ENCODE assay signal across 22 mouse cellular contexts in the genomic region with DNA sequence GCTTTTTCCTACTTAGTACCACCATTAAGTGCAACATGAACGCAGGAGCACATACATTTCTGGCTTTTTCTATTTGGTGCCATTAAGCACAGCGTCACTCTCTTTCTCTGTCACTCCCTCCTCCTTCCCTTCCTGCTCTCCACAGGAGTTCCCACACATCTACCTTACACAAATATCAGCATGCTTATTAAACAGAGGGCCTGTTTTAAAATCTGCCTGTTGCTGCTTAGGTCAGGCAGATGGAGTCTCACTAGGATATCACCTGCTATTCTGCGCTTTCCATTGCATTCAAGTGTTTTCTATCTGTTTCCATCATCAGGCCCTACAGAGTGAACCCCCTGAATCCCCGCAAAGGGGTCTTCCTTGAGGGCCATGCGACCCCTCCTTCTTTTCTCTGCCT. TPM values are rescaled to one million over a fixed set of nuclear protein-coding genes. Genes with fewer than 3 reads are reported as not detected.
DNase-seq lines count a peak whose midpoint lies in the region; ATAC-seq and TF ChIP-seq lines count a peak whose summit lies in the region.
"Had no signal": no experiment of that assay in that cellular context is flagged by ENCODE, and none has a peak within 500 bp of the region (broad histone marks: within the 10 kb centered on the region; RNA-seq: fewer than 3 reads in every experiment).

No protein-coding gene starts in this region.

- no peak for ATAC-seq in midbrain, embryonic 11.5 days (ENCODE audit: low FRiP score)
- ATAC-seq in midbrain, embryonic 15.5 days (replicated peaks): no peak
- ATAC-seq: activated CD4-positive, CD25-positive, alpha-beta regulatory T cell, adult 4 months; CD4-positive, CD25-positive, alpha-beta regulatory T cell, adult 4 months; Patski had no signal

- H3K36me3 ChIP-seq in midbrain, embryonic 11.5 days (ENCODE audit: control insufficient read depth, insufficient read depth, low read length): no peaks in the 10 kb centered on the region
- no peaks in the 10 kb centered on the region for H3K36me3 ChIP-seq in midbrain, embryonic 15.5 days (replicated peaks)

- WGBS in cerebellum, adult 2 months: 31% methylated on average over 5 of the region's 5 CpGs
- 82% methylated on average over 5 of the region's 5 CpGs for WGBS in midbrain, embryonic 11.5 days
- WGBS in midbrain, embryonic 15.5 days: 79% methylated on average over 5 of the region's 5 CpGs

- no peak overlapping the region for H3K4me3 ChIP-seq in cerebellum, adult 2 months (replicated peaks; ENCODE audit: insufficient read depth, low read depth, low read length)
- no peak overlapping the region for H3K4me3 ChIP-seq in midbrain, embryonic 11.5 days (ENCODE audit: low read depth, low read length)
- no peak overlapping the region for H3K4me3 ChIP-seq in midbrain, embryonic 15.5 days

- no peak for TF ChIP-seq POLR2A in cerebellum, adult 2 months (IDR thresholded peaks at IDR 0.05; ENCODE audit: borderline replicate concordance, insufficient read depth, low read length)

- H3K4me1 ChIP-seq in cerebellum, adult 2 months (ENCODE audit: control insufficient read depth, insufficient read depth, low read length): peaks cover 34% of the 10 kb centered on the region
- H3K4me1 ChIP-seq in midbrain, embryonic 11.5 days (ENCODE audit: control insufficient read depth, insufficient read depth, low read length): no peaks in the 10 kb centered on the region
- no peaks in the 10 kb centered on the region for H3K4me1 ChIP-seq in midbrain, embryonic 15.5 days

- DNase-seq in cerebellum, adult 2 months: peak; percentile 44 to 63
- no peak for DNase-seq in cerebellum, postnatal 36 days
- peak; percentile 52 for DNase-seq in cerebellum, adult 9-10 months
- DNase-seq in cerebellum, adult 11-12 months: no peak
- peak; percentile 80 for DNase-seq in midbrain, embryonic 11.5 days (ENCODE audit: low spot score, missing footprints)
- peak; percentile 63 for DNase-seq in brain, adult 2 months (ENCODE audit: low read depth, low spot score)
- no peak for DNase-seq in embryo, embryonic 11 days
- DNase-seq: adrenal gland, adult 2 months; adrenal gland, adult 8-10 months; adrenal gland, postnatal 10 days; adrenal gland, postnatal 14 days; adrenal gland, postnatal 25 days; adrenal gland, postnatal 36 days; B cell, adult 2 months; cerebellum, adult 11 months; cerebellum, adult 8-10 months had no signal

- no peak overlapping the region for H3K4me2 ChIP-seq in midbrain, embryonic 11.5 days
- H3K4me2 ChIP-seq in midbrain, embryonic 15.5 days: no peak overlapping the region

- H3K9ac ChIP-seq in midbrain, embryonic 11.5 days (ENCODE audit: low read length): no peak overlapping the region
- no peak overlapping the region for H3K9ac ChIP-seq in midbrain, embryonic 15.5 days

- H3K27me3 ChIP-seq in cerebellum, adult 2 months (ENCODE audit: control insufficient read depth, insufficient read depth, low read length): no peaks in the 10 kb centered on the region
- no peaks in the 10 kb centered on the region for H3K27me3 ChIP-seq in midbrain, embryonic 11.5 days (ENCODE audit: control insufficient read depth, insufficient read depth, low read length)
- no peaks in the 10 kb centered on the region for H3K27me3 ChIP-seq in midbrain, embryonic 15.5 days (replicated peaks)
- H3K27me3 ChIP-seq: CH12.LX, Patski had no signal

- TF ChIP-seq CTCF in cerebellum, adult 2 months (IDR thresholded peaks at IDR 0.05; ENCODE audit: borderline replicate concordance, insufficient read depth, low read depth, low read length): no peak

- H3K27ac ChIP-seq in cerebellum, adult 2 months (ENCODE audit: insufficient read depth, low read length): peak overlapping the region; percentile 26
- H3K27ac ChIP-seq in midbrain, embryonic 11.5 days (ENCODE audit: low read depth, low read length): no peak overlapping the region
- no peak overlapping the region for H3K27ac ChIP-seq in midbrain, embryonic 15.5 days

- H3K9me3 ChIP-seq in midbrain, embryonic 11.5 days (ENCODE audit: control insufficient read depth, low read length): no peaks in the 10 kb centered on the region
- H3K9me3 ChIP-seq in midbrain, embryonic 15.5 days: no peaks in the 10 kb centered on the region
- H3K9me3 ChIP-seq: G1E had no signal

RNA-seq across cellular contexts. Expression of a gene that starts 13.1 kb away (rescaled TPM):
- 71.3 and 79.6 TPM in 2 replicates for polyA plus RNA-seq in cerebellum, adult 2 months (2012; rRNA removed)
- 9.9 and 10.8 TPM in 2 replicates for polyA plus RNA-seq in midbrain, embryonic 11.5 days (2014; fragmentation: Nextera tagmentation; extraction: Ambion mirVana)
- polyA plus RNA-seq in midbrain, embryonic 15.5 days (2015; fragmentation: Nextera tagmentation; extraction: Ambion mirVana): 31.3 and 32.1 TPM in 2 replicates

Comparison
In these comparisons a context has a peak if more than half of its experiments do, and no peak if none do; other contexts are left out.
1. DNase-seq: peak in cerebellum, adult 2 months (2 of 2), cerebellum, adult 9-10 months (single experiment), midbrain, embryonic 11.5 days (single experiment) and brain, adult 2 months (single experiment); none in cerebellum, postnatal 36 days (0 of 2), cerebellum, adult 11-12 months (single experiment) and embryo, embryonic 11 days (single experiment).